Mouse (Mus musculus) hindbrain, embryonic 16.5 days (tissue): Measurements from ENCODE around the gene Il17rd. TPM values are rescaled to one million over a fixed set of nuclear protein-coding genes. Genes with fewer than 3 reads are reported as not detected.

Experiments used
- ATAC-seq: fragments of 200-750 bp; cut with Nextera tagmentation; 2 replicates; pipeline ENCODE4 v1.8.0; 2017; ENCODE audit warnings: moderate TSS enrichment, moderate library complexity
- H3K27ac ChIP-seq: fragments of 300-500 bp; sonication (generic); 2 replicates; pipeline ENCODE4 v1.5.1; 2014; ENCODE audit warnings: low read depth, mild to moderate bottlenecking, control low read depth, low read length, moderate library complexity
- H3K27me3 ChIP-seq: fragments of 300-500 bp; sonication (generic); replicated peaks from 2 replicates; pipeline ENCODE4 v1.6.1; 2014; ENCODE audit warnings: low read length; ENCODE audit not compliant: control insufficient read depth, insufficient read depth
- H3K36me3 ChIP-seq: fragments of 300-500 bp; sonication (generic); 2 replicates; pipeline ENCODE4 v1.6.1; 2014; ENCODE audit warnings: mild to moderate bottlenecking, low read length, moderate library complexity, mixed read lengths; ENCODE audit not compliant: control insufficient read depth, insufficient read depth
- H3K4me1 ChIP-seq: fragments of 300-500 bp; sonication (generic); 2 replicates; pipeline ENCODE4 v1.6.1; 2014; ENCODE audit warnings: low read depth, low read length; ENCODE audit not compliant: control insufficient read depth, insufficient read depth
- H3K4me2 ChIP-seq: fragments of 300-500 bp; sonication (generic); 2 replicates; pipeline ENCODE4 v1.6.1; 2014; ENCODE audit warnings: mild to moderate bottlenecking, low read length, control low read depth, moderate library complexity
- H3K4me3 ChIP-seq: fragments of 300-500 bp; sonication (generic); 2 replicates; pipeline ENCODE4 v1.5.1; 2014; ENCODE audit warnings: mild to moderate bottlenecking, low read length, control low read depth, moderate library complexity
- H3K9ac ChIP-seq: fragments of 300-500 bp; sonication (generic); 2 replicates; pipeline ENCODE4 v1.6.1; 2014; ENCODE audit warnings: low read depth, mild to moderate bottlenecking, control low read depth, low read length, moderate library complexity
- H3K9me3 ChIP-seq: fragments of 300-500 bp; sonication (generic); 2 replicates; pipeline ENCODE4 v1.6.1; 2014; ENCODE audit warnings: mild to moderate bottlenecking, low read length, moderate library complexity; ENCODE audit not compliant: control insufficient read depth
- WGBS: fragments of 180-500 bp; shearing (Covaris S2); extraction: QIAGEN DNeasy Blood & Tissue Kit; methylation state at CpG from one replicate; pipeline ENCODE4 v1.1.7; 2014; 5-methylcytosine and 5-hydroxymethylcytosine counted together
- polyA plus RNA-seq: library from polyadenylated mRNA; unstranded; fragments of >200 nt; fragmentation: Nextera tagmentation; extraction: Ambion mirVana; gene quantifications from 2 replicates; pipeline ENCODE4 v1.2.1, GENCODE M21; 2015

Il17rd gene
- polyA plus RNA-seq, 1 experiment from 2014 or later, result 2.5 TPM

GRCm38 (mm10) chr14:27040451-27040850 is 1.7 kb downstream of the Il17rd start:
- H3K4me1 ChIP-seq, result peaks cover 15% of the 10 kb centered on the region
- H3K27ac ChIP-seq, result no peak overlapping the region
- H3K9me3 ChIP-seq, result no peaks in the 10 kb centered on the region
- H3K4me2 ChIP-seq, result peak overlapping the region; percentile 96
- no peak overlapping the region for H3K9ac ChIP-seq
- H3K27me3 ChIP-seq, result peaks cover 3% of the 10 kb centered on the region
- H3K4me3 ChIP-seq, result peak overlapping the region; percentile 99
- H3K36me3 ChIP-seq, result no peaks in the 10 kb centered on the region
- 17% methylated on average over 12 of the region's 12 CpGs for WGBS
- ATAC-seq, result no peak

GRCm38 (mm10) chr14:27042280-27042983 is 3.7 kb downstream of the Il17rd start:
- Histone ChIP-seq H3K27ac (no peak overlapping the region), H3K36me3 (no peaks in the 10 kb centered on the region), H3K27me3 (peaks cover 3% of the 10 kb centered on the region), H3K9ac (no peak overlapping the region), H3K4me2 (no peak overlapping the region), H3K4me3 (no peak overlapping the region), H3K9me3 (no peaks in the 10 kb centered on the region), H3K4me1 (peaks cover 15% of the 10 kb centered on the region)
- ATAC-seq, result no peak
- WGBS, result 64% methylated on average over 8 of the region's 8 CpGs

- H3K9ac ChIP-seq, result no peak overlapping the region
- H3K4me2 ChIP-seq, result no peak overlapping the region; the same call in 1 of the 2 replicates
- peaks cover 15% of the 10 kb centered on the region for H3K4me1 ChIP-seq
- ATAC-seq, result no peak
- H3K9me3 ChIP-seq, result no peaks in the 10 kb centered on the region
- H3K27ac ChIP-seq, result no peak overlapping the region
- H3K36me3 ChIP-seq, result no peaks in the 10 kb centered on the region
- WGBS, result 56% methylated on average over 5 of the region's 5 CpGs
- no peak overlapping the region for H3K4me3 ChIP-seq
- peaks cover 3% of the 10 kb centered on the region for H3K27me3 ChIP-seq
Measured at GRCm38 (mm10) chr14:27043416-27043815, 4.7 kb downstream of the Il17rd start.

GRCm38 (mm10) chr14:27044221-27044966 is 5.7 kb downstream of the Il17rd start:
- H3K4me2 ChIP-seq, result 0 out of 2 replicates have a peak overlapping the region, but pooled peaks have one; percentile 4
- 4% methylated on average over 11 of the region's 11 CpGs for WGBS
- peaks cover 15% of the 10 kb centered on the region for H3K4me1 ChIP-seq
- no peak overlapping the region for H3K9ac ChIP-seq
- H3K9me3 ChIP-seq, result no peaks in the 10 kb centered on the region
- no peak for ATAC-seq
- H3K27ac ChIP-seq, result peak overlapping the region; percentile 48; the same call in 1 of the 2 replicates
- peaks cover 2% of the 10 kb centered on the region for H3K27me3 ChIP-seq
- no peaks in the 10 kb centered on the region for H3K36me3 ChIP-seq
- H3K4me3 ChIP-seq, result no peak overlapping the region

GRCm38 (mm10) chr14:27044967-27045361 is 6.2 kb downstream of the Il17rd start:
- H3K9ac ChIP-seq, result no peak overlapping the region
- H3K27ac ChIP-seq, result peak overlapping the region; percentile 48; the same call in 1 of the 2 replicates
- no peaks in the 10 kb centered on the region for H3K36me3 ChIP-seq
- no peak overlapping the region for H3K4me3 ChIP-seq
- 27% methylated on average over 2 of the region's 2 CpGs for WGBS
- no peak for ATAC-seq
- H3K9me3 ChIP-seq, result no peaks in the 10 kb centered on the region
- peaks cover 9% of the 10 kb centered on the region for H3K4me1 ChIP-seq
- no peak overlapping the region for H3K4me2 ChIP-seq
- H3K27me3 ChIP-seq, result no peaks in the 10 kb centered on the region; the same call in 1 of the 2 replicates

- no peak overlapping the region for H3K4me3 ChIP-seq
- no peaks in the 10 kb centered on the region for H3K27me3 ChIP-seq
- H3K9me3 ChIP-seq, result no peaks in the 10 kb centered on the region
- H3K36me3 ChIP-seq, result no peaks in the 10 kb centered on the region
- H3K9ac ChIP-seq, result no peak overlapping the region
- no peak overlapping the region for H3K27ac ChIP-seq
- WGBS, result 30% methylated on average over 8 of the region's 8 CpGs
- H3K4me2 ChIP-seq, result no peak overlapping the region
- peaks cover 22% of the 10 kb centered on the region for H3K4me1 ChIP-seq
- ATAC-seq, result no peak
Measured at GRCm38 (mm10) chr14:27048231-27048956, 9.7 kb downstream of the Il17rd start.

GRCm38 (mm10) chr14:27050043-27050442 is 11.3 kb downstream of the Il17rd start:
- Histone ChIP-seq H3K9me3 (no peaks in the 10 kb centered on the region), H3K27me3 (no peaks in the 10 kb centered on the region), H3K9ac (no peak overlapping the region), H3K27ac (peak overlapping the region; percentile 59), H3K4me2 (no peak overlapping the region), H3K36me3 (no peaks in the 10 kb centered on the region), H3K4me1 (peaks cover 14% of the 10 kb centered on the region), H3K4me3 (no peak overlapping the region)
- WGBS, result 17% methylated on average over 9 of the region's 9 CpGs
- peak; percentile 59 for ATAC-seq

GRCm38 (mm10) chr14:27050560-27051510 is 12.1 kb downstream of the Il17rd start:
- H3K9ac ChIP-seq, result peak overlapping the region; percentile 42
- no peaks in the 10 kb centered on the region for H3K9me3 ChIP-seq
- peak overlapping the region; percentile 33; the same call in 1 of the 2 replicates for H3K4me2 ChIP-seq
- no peaks in the 10 kb centered on the region for H3K27me3 ChIP-seq
- no peak overlapping the region for H3K4me3 ChIP-seq
- peaks cover 14% of the 10 kb centered on the region for H3K4me1 ChIP-seq
- ATAC-seq, result peak; percentile 93
- WGBS, result 14% methylated on average over 18 of the region's 18 CpGs
- peak overlapping the region; percentile 73 for H3K27ac ChIP-seq
- H3K36me3 ChIP-seq, result no peaks in the 10 kb centered on the region
